Comparison of ENCODE assay signal across 25 mouse cellular contexts in the genomic region with DNA sequence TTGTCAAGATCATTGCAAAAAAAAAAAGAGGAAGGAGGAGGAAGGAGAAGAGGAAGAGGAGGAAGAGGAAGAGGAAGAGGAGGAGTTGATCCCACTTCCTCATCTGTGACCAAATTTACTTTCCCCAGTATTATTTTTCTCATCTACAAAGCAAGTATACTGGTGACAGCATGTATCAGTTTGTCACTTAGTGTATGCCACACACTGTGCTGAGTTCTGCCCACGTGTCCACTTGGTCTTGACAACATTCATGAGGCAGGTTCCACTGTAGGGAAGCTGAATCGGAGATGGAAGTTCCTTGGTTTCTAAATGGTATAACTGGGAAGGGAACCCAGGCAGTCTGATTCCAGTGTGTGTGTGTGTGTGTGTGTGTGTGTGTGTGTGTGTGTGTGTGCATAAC.
"Had no signal": no experiment of that assay in that cellular context is flagged by ENCODE, and none has a peak within 500 bp of the region (broad histone marks: within the 10 kb centered on the region; RNA-seq: fewer than 3 reads in every experiment).

No protein-coding gene starts in this region.

- H3K27me3 ChIP-seq: heart, embryonic 12.5 days; hindbrain, embryonic 12.5 days; intestine, embryonic 15.5 days; limb, embryonic 12.5 days had no signal

- H3K27ac ChIP-seq: heart, adult 2 months; hindbrain, embryonic 10.5 days; hindbrain, embryonic 12.5 days; hindbrain, embryonic 14.5 days; intestine, embryonic 15.5 days; layer of hippocampus, adult 2 months; limb, embryonic 10.5 days; limb, embryonic 12.5 days had no signal

- H3K4me3 ChIP-seq: heart, adult 2 months; heart, embryonic 12.5 days; hindbrain, embryonic 10.5 days; hindbrain, embryonic 12.5 days; intestine, embryonic 15.5 days; layer of hippocampus, adult 2 months; limb, embryonic 10.5 days; limb, embryonic 12.5 days had no signal

- H3K9me3 ChIP-seq: heart, embryonic 12.5 days; hindbrain, embryonic 10.5 days; hindbrain, embryonic 12.5 days; intestine, embryonic 15.5 days; limb, embryonic 10.5 days; limb, embryonic 12.5 days had no signal

- H3K36me3 ChIP-seq: heart, embryonic 12.5 days; hindbrain, embryonic 10.5 days; hindbrain, embryonic 12.5 days; intestine, embryonic 15.5 days; limb, embryonic 10.5 days; limb, embryonic 12.5 days had no signal

- H3K4me2 ChIP-seq: heart, embryonic 12.5 days; hindbrain, embryonic 12.5 days; hindbrain, embryonic 14.5 days; intestine, embryonic 15.5 days; limb, embryonic 12.5 days; liver, embryonic 11.5 days had no signal

- H3K9ac ChIP-seq: forebrain, postnatal 0 days; heart, embryonic 12.5 days; hindbrain, embryonic 12.5 days; hindbrain, embryonic 14.5 days; intestine, embryonic 15.5 days; limb, embryonic 12.5 days had no signal

- H3K4me1 ChIP-seq: heart, embryonic 12.5 days; hindbrain, embryonic 10.5 days; hindbrain, embryonic 12.5 days; intestine, embryonic 15.5 days; limb, embryonic 10.5 days; limb, embryonic 12.5 days had no signal

- ATAC-seq: forebrain, postnatal 0 days; hindbrain, embryonic 16.5 days; inflammation-experienced regulatory T-cells, adult 6 months; intestine, embryonic 15.5 days; intestine, postnatal 0 days had no signal

- DNase-seq: forebrain, postnatal 0 days; gastrocnemius, postnatal 14 days; gastrocnemius, postnatal 36 days; heart, adult 2 months; heart, postnatal 10 days; heart, postnatal 4 days; kidney, adult 18-20 months; kidney, adult 8-10 months; kidney, postnatal 10 days; kidney, postnatal 25 days; kidney, postnatal 4 days; layer of hippocampus, adult 9-11 months; layer of hippocampus, postnatal 36 days had no signal
